Mouse (Mus musculus) MEL (cell line): ENCODE results near the gene Socs4. TPM values are rescaled to one million over a fixed set of nuclear protein-coding genes. Genes with fewer than 3 reads are reported as not detected.

ENCODE experiments used
- DNase-seq: peaks from one replicate; pipeline ENCODE4 v3.0.0; 2011; ENCODE audit warnings: low read depth, low spot score
- H3K27ac ChIP-seq: 2 replicates; pipeline ENCODE4 v1.5.1; 2012; ENCODE audit warnings: low read depth, mild to moderate bottlenecking, control low read depth, low read length, moderate library complexity; ENCODE audit not compliant: control insufficient read depth
- H3K27me3 ChIP-seq, 2 experiments: fragments of 150-350 bp in 1 of 2; sonication (generic) in 1 of 2; 2 replicates each; pipeline ENCODE4 v1.6.1; 2012; ENCODE audit warnings: low read length in 2 of 2, mild to moderate bottlenecking in 2 of 2, improper control_type of control experiment in 1 of 2, moderate library complexity in 1 of 2; ENCODE audit not compliant: insufficient read depth in 2 of 2, control insufficient read depth in 1 of 2
- H3K36me3 ChIP-seq, 2 experiments: 2 replicates each; pipeline ENCODE4 v1.6.1; 2012 to 2014; ENCODE audit warnings: low read length in 2 of 2, improper control_type of control experiment in 1 of 2, inconsistent platforms in 1 of 2, mild to moderate bottlenecking in 1 of 2; ENCODE audit not compliant: insufficient read depth in 2 of 2, control insufficient read depth in 1 of 2
- H3K4me1 ChIP-seq, 2 experiments: fragments of 150-350 bp in 1 of 2; sonication (generic) in 1 of 2; 2 replicates each; pipeline ENCODE4 v1.6.1; 2012; ENCODE audit warnings: low read length in 2 of 2, improper control_type of control experiment in 1 of 2, mild to moderate bottlenecking in 1 of 2; ENCODE audit not compliant: insufficient read depth in 2 of 2, control insufficient read depth in 1 of 2
- H3K4me3 ChIP-seq, 2 experiments: fragments of 150-350 bp in 1 of 2; sonication (generic) in 1 of 2; 2 replicates each; pipeline ENCODE4 v1.5.1; 2012; ENCODE audit warnings: low read depth in 2 of 2, low read length in 2 of 2, mild to moderate bottlenecking in 2 of 2, moderate library complexity in 2 of 2, control low read depth in 1 of 2, improper control_type of control experiment in 1 of 2; ENCODE audit not compliant: control insufficient read depth in 1 of 2, insufficient read depth in 1 of 2
- H3K79me2 ChIP-seq: 2 replicates; pipeline ENCODE4 v1.6.1; 2012; ENCODE audit warnings: mild to moderate bottlenecking, low read length, moderate library complexity; ENCODE audit not compliant: control insufficient read depth, poor library complexity, insufficient read depth
- H3K9ac ChIP-seq: 2 replicates; pipeline ENCODE4 v1.6.1; 2012; ENCODE audit warnings: low read depth, mild to moderate bottlenecking, control low read depth, low read length, moderate library complexity; ENCODE audit not compliant: control insufficient read depth, poor library complexity, severe bottlenecking
- H3K9me3 ChIP-seq: fragments of 150-350 bp; sonication (generic); replicated peaks from 2 replicates; pipeline ENCODE4 v1.6.1; 2012; ENCODE audit warnings: mild to moderate bottlenecking, low read length, improper control_type of control experiment, moderate library complexity; ENCODE audit not compliant: insufficient read depth
- BHLHE40 ChIP-seq: IDR thresholded peaks from 2 replicates; pipeline ENCODE4 v1.6.1; 2012; ENCODE audit warnings: low read depth, mild to moderate bottlenecking, inconsistent platforms, low read length, improper control_type of control experiment, borderline replicate concordance
- CHD1 ChIP-seq: IDR thresholded peaks from 2 replicates; pipeline ENCODE4 v1.6.1; 2012; ENCODE audit warnings: low read depth, mild to moderate bottlenecking, inconsistent platforms, low read length, improper control_type of control experiment
- E2F4 ChIP-seq: IDR thresholded peaks from 2 replicates; pipeline ENCODE4 v1.6.1; 2011; ENCODE audit warnings: low read depth, low read length, improper control_type of control experiment, borderline replicate concordance
- GABPA ChIP-seq: IDR thresholded peaks from 2 replicates; pipeline ENCODE4 v1.6.1; 2012; ENCODE audit warnings: low read depth, mild to moderate bottlenecking, inconsistent platforms, low read length, improper control_type of control experiment, moderate library complexity
- HCFC1 ChIP-seq: IDR thresholded peaks from 2 replicates; pipeline ENCODE4 v1.6.1; 2012; ENCODE audit warnings: low read depth, mild to moderate bottlenecking, inconsistent platforms, low read length, improper control_type of control experiment, moderate library complexity
- JUND ChIP-seq: IDR thresholded peaks from 2 replicates; pipeline ENCODE4 v1.6.1; 2011; ENCODE audit warnings: low read depth, mild to moderate bottlenecking, improper control_type of control experiment, low read length
- KAT2A ChIP-seq: conservative IDR thresholded peaks from 2 replicates; pipeline ENCODE4 v1.6.1; 2012; ENCODE audit warnings: low read depth, low read length, improper control_type of control experiment, inconsistent platforms
- MAZ ChIP-seq: IDR thresholded peaks from 2 replicates; pipeline ENCODE4 v1.6.1; 2012; ENCODE audit warnings: low read depth, mild to moderate bottlenecking, inconsistent platforms, low read length, improper control_type of control experiment
- MEF2A ChIP-seq: IDR thresholded peaks from 2 replicates; pipeline ENCODE4 v1.6.1; 2014; ENCODE audit warnings: low read depth, mild to moderate bottlenecking, inconsistent platforms, low read length, improper control_type of control experiment; ENCODE audit not compliant: poor library complexity, insufficient replicate concordance, severe bottlenecking; ENCODE audit errors: extremely low read depth
- MYB ChIP-seq: IDR thresholded peaks from 2 replicates; pipeline ENCODE4 v1.6.1; 2011; ENCODE audit warnings: mild to moderate bottlenecking, low read depth, low read length, improper control_type of control experiment
- NELFE ChIP-seq: IDR thresholded peaks from 2 replicates; pipeline ENCODE4 v1.6.1; 2011; ENCODE audit warnings: low read depth, low read length, improper control_type of control experiment
- RCOR1 ChIP-seq: IDR thresholded peaks from 2 replicates; pipeline ENCODE4 v1.6.1; 2012; ENCODE audit warnings: low read depth, mild to moderate bottlenecking, inconsistent platforms, low read length, improper control_type of control experiment
- TAL1 ChIP-seq: IDR thresholded peaks from 2 replicates; pipeline ENCODE4 v1.6.1; 2012; ENCODE audit warnings: mild to moderate bottlenecking, inconsistent platforms, low read length, moderate library complexity, mixed read lengths
- TBP ChIP-seq: IDR thresholded peaks from 2 replicates; pipeline ENCODE4 v1.8.0; 2011; ENCODE audit warnings: low read depth, low read length, improper control_type of control experiment
- TCF12 ChIP-seq: IDR thresholded peaks from 2 replicates; pipeline ENCODE4 v1.6.1; 2014; ENCODE audit warnings: low read depth, mild to moderate bottlenecking, inconsistent platforms, low read length, improper control_type of control experiment, moderate library complexity
- UBTF ChIP-seq: IDR thresholded peaks from 2 replicates; pipeline ENCODE4 v1.6.1; 2012; ENCODE audit warnings: low read depth, mild to moderate bottlenecking, inconsistent platforms, low read length, improper control_type of control experiment, moderate library complexity, borderline replicate concordance; ENCODE audit not compliant: insufficient read depth
- USF1 ChIP-seq: IDR thresholded peaks from 2 replicates; pipeline ENCODE4 v1.6.1; 2014; ENCODE audit warnings: low read depth, mild to moderate bottlenecking, inconsistent platforms, low read length, improper control_type of control experiment, moderate library complexity
- USF2 ChIP-seq, 2 experiments: IDR thresholded peaks; 2 replicates each; pipeline ENCODE4 v1.6.1; 2011 to 2012; ENCODE audit warnings: improper control_type of control experiment in 2 of 2, low read length in 2 of 2, borderline replicate concordance in 1 of 2, inconsistent platforms in 1 of 2, low read depth in 1 of 2, mild to moderate bottlenecking in 1 of 2; ENCODE audit not compliant: insufficient read depth in 1 of 2
- ZC3H11A ChIP-seq: IDR thresholded peaks from 2 replicates; pipeline ENCODE4 v1.6.1; 2012; ENCODE audit warnings: low read depth, mild to moderate bottlenecking, inconsistent platforms, low read length, improper control_type of control experiment
- ZKSCAN1 ChIP-seq: IDR thresholded peaks from 2 replicates; pipeline ENCODE4 v1.6.1; 2012; ENCODE audit warnings: low read depth, mild to moderate bottlenecking, inconsistent platforms, low read length, improper control_type of control experiment, moderate library complexity
- ZMIZ1 ChIP-seq: IDR thresholded peaks from 2 replicates; pipeline ENCODE4 v1.6.1; 2012; ENCODE audit warnings: low read depth, mild to moderate bottlenecking, inconsistent platforms, low read length, improper control_type of control experiment, moderate library complexity
- ZNF384 ChIP-seq: IDR thresholded peaks from 2 replicates; pipeline ENCODE4 v1.6.1; 2012; ENCODE audit warnings: low read depth, mild to moderate bottlenecking, inconsistent platforms, low read length, improper control_type of control experiment
- polyA plus RNA-seq, 2 experiments: library from polyadenylated mRNA; stranded (reverse) in 1 of 2; unstranded in 1 of 2; fragments of >175 nt in 1 of 2; fragments of >200 nt in 1 of 2; gene quantifications; 2 replicates each; pipeline versions ENCODE4 v1.2.1 to v1.2.4; 2012; ENCODE audit warnings: low replicate concordance in 2 of 2, low read depth in 1 of 2; ENCODE audit not compliant: insufficient read length in 2 of 2, insufficient read depth in 1 of 2, missing spikeins in 1 of 2
- total RNA-seq: library from RNA; depleted of rRNA; stranded (reverse); fragments of 300-350 nt; gene quantifications from 2 replicates; pipeline ENCODE4 v1.2.3, GENCODE M21; 2012

Socs4 gene
- total and polyA plus RNA-seq, 3 experiments = 8.8 to 21.0 (median 13.9) TPM

GRCm38 (mm10) chr14:47291772-47292171 lies 15.0 kb downstream of the Socs4 start:
- no peak overlapping the region for H3K27ac ChIP-seq
- no peak overlapping the region for H3K4me3 ChIP-seq
- TF ChIP-seq NELFE (no peak), ZNF384 (no peak), BHLHE40 (no peak), E2F4 (no peak), ZKSCAN1 (no peak), MYB (no peak), KAT2A (no peak), RCOR1 (no peak), TBP (no peak), MEF2A (no peak), JUND (no peak), TAL1 (no peak)
- no peaks in the 10 kb centered on the region for H3K9me3 ChIP-seq
- peaks cover 0 to 6% of the 10 kb centered on the region in 2 experiments; a peak in 3 of 4 replicates for H3K4me1 ChIP-seq
- peaks cover 4 to 14% of the 10 kb centered on the region in 2 experiments; a peak in 3 of 4 replicates for H3K36me3 ChIP-seq
- H3K9ac ChIP-seq = no peak overlapping the region
- no peaks in the 10 kb centered on the region for H3K27me3 ChIP-seq
- peaks cover 3% of the 10 kb centered on the region for H3K79me2 ChIP-seq
- no peak for DNase-seq

GRCm38 (mm10) chr14:47294136-47294535 lies 17.4 kb downstream of the Socs4 start:
- DNase-seq = no peak
- H3K79me2 ChIP-seq = peaks cover 12% of the 10 kb centered on the region
- no peak overlapping the region for H3K9ac ChIP-seq
- TF ChIP-seq MAZ (no peak), KAT2A (no peak), TAL1 (no peak), ZNF384 (no peak), CHD1 (no peak), RCOR1 (no peak), MYB (no peak), USF2 (IDR thresholded peaks at IDR 0.05; ENCODE audit: borderline replicate concordance in 1 of 2, insufficient read depth in 1 of 2, low read depth in 1 of 2, low read length in 2 of 2) (no peak), ZMIZ1 (no peak), TCF12 (no peak), USF1 (no peak), UBTF (no peak), HCFC1 (no peak), GABPA (no peak), ZC3H11A (no peak)
- peaks cover 5 to 12% of the 10 kb centered on the region in 2 experiments for H3K4me1 ChIP-seq
- peaks cover 3 to 22% of the 10 kb centered on the region in 2 experiments; a peak in 3 of 4 replicates for H3K36me3 ChIP-seq
- no peaks in the 10 kb centered on the region for H3K27me3 ChIP-seq
- H3K9me3 ChIP-seq = no peaks in the 10 kb centered on the region
- no peak overlapping the region for H3K4me3 ChIP-seq
- no peak overlapping the region for H3K27ac ChIP-seq
